Mouse (Mus musculus): Measurements from ENCODE around the gene Dgki.

GRCm38 (mm10) chr6:37261236-37261852 lies 38.6 kb downstream of the Dgki start:
- TF ChIP-seq RAD21 (IDR thresholded peaks at IDR 0.05; ENCODE audit: low read depth, low read length) (no peak), ZC3H11A (IDR thresholded peaks at IDR 0.05; ENCODE audit: low read depth, low read length) (no peak), POLR2A (IDR thresholded peaks at IDR 0.05; ENCODE audit: control insufficient read depth in 1 of 2, insufficient read depth in 1 of 2, low read depth in 1 of 2, low read length in 2 of 2, poor library complexity in 1 of 2) (no peak), CTCF (IDR thresholded peaks at IDR 0.05 in 2 of 3, conservative IDR thresholded peaks at IDR 0.05 in 1 of 3; ENCODE audit: control insufficient read depth in 1 of 3, insufficient read depth in 1 of 3, low read depth in 2 of 3, low read length in 3 of 3, poor library complexity in 1 of 3, severe bottlenecking in 1 of 3) (no peak), EP300 (IDR thresholded peaks at IDR 0.05; ENCODE audit: low read depth in 1 of 2, low read length in 2 of 2) (no peak)
